Mouse (Mus musculus): Measurements from ENCODE around the gene Igfbp4. TPM values are rescaled to one million over a fixed set of nuclear protein-coding genes. Genes with fewer than 3 reads are reported as not detected.

Gene Igfbp4
- polyA plus RNA-seq, 1 experiment: 419 TPM

- H3K4me1 ChIP-seq (ENCODE audit: control insufficient read depth, insufficient read depth, low read length): no peaks in the 10 kb centered on the region
- no peak overlapping the region for H3K27ac ChIP-seq (ENCODE audit: insufficient read depth, low read length)
- TF ChIP-seq POLR2A (IDR thresholded peaks at IDR 0.05; ENCODE audit: low read depth, low read length): no peak
- no peak for TF ChIP-seq CTCF (IDR thresholded peaks at IDR 0.05; ENCODE audit: borderline replicate concordance, insufficient read depth, low read length)
- H3K4me3 ChIP-seq (ENCODE audit: insufficient read depth, low read length): no peak overlapping the region
Observed at GRCm38 (mm10) chr11:99076744-99077319, 35.8 kb downstream of the Igfbp4 start.

- TF ChIP-seq POLR2A (IDR thresholded peaks at IDR 0.05; ENCODE audit: low read depth, low read length) (no peak), CTCF (IDR thresholded peaks at IDR 0.05; ENCODE audit: borderline replicate concordance, insufficient read depth, low read length) (no peak)
- no peak overlapping the region for H3K27ac ChIP-seq (ENCODE audit: insufficient read depth, low read length)
- H3K4me1 ChIP-seq (ENCODE audit: control insufficient read depth, insufficient read depth, low read length): no peaks in the 10 kb centered on the region
- no peak overlapping the region for H3K4me3 ChIP-seq (ENCODE audit: insufficient read depth, low read length)
Observed at GRCm38 (mm10) chr11:99077869-99078268, 36.8 kb downstream of the Igfbp4 start.

GRCm38 (mm10) chr11:99080902-99081543, 40.0 kb downstream of the Igfbp4 start:
- no peaks in the 10 kb centered on the region for H3K4me1 ChIP-seq (ENCODE audit: control insufficient read depth, insufficient read depth, low read length)
- peak overlapping the region; percentile 68 for H3K27ac ChIP-seq (ENCODE audit: insufficient read depth, low read length)
- TF ChIP-seq CTCF (IDR thresholded peaks at IDR 0.05; ENCODE audit: borderline replicate concordance, insufficient read depth, low read length) (no peak), POLR2A (IDR thresholded peaks at IDR 0.05; ENCODE audit: low read depth, low read length) (no peak)
- no peak overlapping the region for H3K4me3 ChIP-seq (ENCODE audit: insufficient read depth, low read length)

GRCm38 (mm10) chr11:99081566-99081965, 40.5 kb downstream of the Igfbp4 start:
- Histone ChIP-seq H3K4me1 (ENCODE audit: control insufficient read depth, insufficient read depth, low read length) (no peaks in the 10 kb centered on the region), H3K27ac (ENCODE audit: insufficient read depth, low read length) (peak overlapping the region; percentile 68), H3K4me3 (ENCODE audit: insufficient read depth, low read length) (no peak overlapping the region)
- no peak for TF ChIP-seq POLR2A (IDR thresholded peaks at IDR 0.05; ENCODE audit: low read depth, low read length)
- no peak for TF ChIP-seq CTCF (IDR thresholded peaks at IDR 0.05; ENCODE audit: borderline replicate concordance, insufficient read depth, low read length)

GRCm38 (mm10) chr11:99082098-99082497, 41.1 kb downstream of the Igfbp4 start:
- no peak for TF ChIP-seq POLR2A (IDR thresholded peaks at IDR 0.05; ENCODE audit: low read depth, low read length)
- no peak for TF ChIP-seq CTCF (IDR thresholded peaks at IDR 0.05; ENCODE audit: borderline replicate concordance, insufficient read depth, low read length)
- Histone ChIP-seq H3K4me1 (ENCODE audit: control insufficient read depth, insufficient read depth, low read length) (no peaks in the 10 kb centered on the region), H3K4me3 (ENCODE audit: insufficient read depth, low read length) (no peak overlapping the region), H3K27ac (ENCODE audit: insufficient read depth, low read length) (peak overlapping the region; percentile 5; the same call in 1 of the 2 replicates)

GRCm38 (mm10) chr11:99083516-99083915, 42.5 kb downstream of the Igfbp4 start:
- H3K27ac ChIP-seq (ENCODE audit: insufficient read depth, low read length): no peak overlapping the region
- no peaks in the 10 kb centered on the region for H3K4me1 ChIP-seq (ENCODE audit: control insufficient read depth, insufficient read depth, low read length)
- no peak for TF ChIP-seq POLR2A (IDR thresholded peaks at IDR 0.05; ENCODE audit: low read depth, low read length)
- no peak for TF ChIP-seq CTCF (IDR thresholded peaks at IDR 0.05; ENCODE audit: borderline replicate concordance, insufficient read depth, low read length)
- no peak overlapping the region for H3K4me3 ChIP-seq (ENCODE audit: insufficient read depth, low read length)

- TF ChIP-seq CTCF (IDR thresholded peaks at IDR 0.05; ENCODE audit: borderline replicate concordance, insufficient read depth, low read length) (no peak), POLR2A (IDR thresholded peaks at IDR 0.05; ENCODE audit: low read depth, low read length) (no peak)
- H3K27ac ChIP-seq (ENCODE audit: insufficient read depth, low read length): no peak overlapping the region
- H3K4me1 ChIP-seq (ENCODE audit: control insufficient read depth, insufficient read depth, low read length): no peaks in the 10 kb centered on the region
- H3K4me3 ChIP-seq (ENCODE audit: insufficient read depth, low read length): no peak overlapping the region
Observed at GRCm38 (mm10) chr11:99084366-99084765, 43.3 kb downstream of the Igfbp4 start.

- no peak overlapping the region for H3K4me3 ChIP-seq (ENCODE audit: insufficient read depth, low read length)
- H3K4me1 ChIP-seq (ENCODE audit: control insufficient read depth, insufficient read depth, low read length): no peaks in the 10 kb centered on the region
- TF ChIP-seq POLR2A (IDR thresholded peaks at IDR 0.05; ENCODE audit: low read depth, low read length) (no peak), CTCF (IDR thresholded peaks at IDR 0.05; ENCODE audit: borderline replicate concordance, insufficient read depth, low read length) (no peak)
- H3K27ac ChIP-seq (ENCODE audit: insufficient read depth, low read length): no peak overlapping the region
Observed at GRCm38 (mm10) chr11:99088486-99088885, 47.4 kb downstream of the Igfbp4 start.

GRCm38 (mm10) chr11:99089077-99089601, 48.1 kb downstream of the Igfbp4 start, which contains the start of gene Tns4:
Gene Tns4 (minus strand): TSS chr11:99089306.
- TF ChIP-seq POLR2A (IDR thresholded peaks at IDR 0.05; ENCODE audit: low read depth, low read length): no peak
- no peak for TF ChIP-seq CTCF (IDR thresholded peaks at IDR 0.05; ENCODE audit: borderline replicate concordance, insufficient read depth, low read length)
- Histone ChIP-seq H3K27ac (ENCODE audit: insufficient read depth, low read length) (no peak within 1 kb of the TSS), H3K4me3 (ENCODE audit: insufficient read depth, low read length) (no peak within 1 kb of the TSS), H3K4me1 (ENCODE audit: control insufficient read depth, insufficient read depth, low read length) (no peaks in the 10 kb centered on the region)

- H3K4me3 ChIP-seq (ENCODE audit: insufficient read depth, low read length): no peak overlapping the region
- no peaks in the 10 kb centered on the region for H3K4me1 ChIP-seq (ENCODE audit: control insufficient read depth, insufficient read depth, low read length)
- TF ChIP-seq POLR2A (IDR thresholded peaks at IDR 0.05; ENCODE audit: low read depth, low read length) (no peak), CTCF (IDR thresholded peaks at IDR 0.05; ENCODE audit: borderline replicate concordance, insufficient read depth, low read length) (no peak)
- no peak overlapping the region for H3K27ac ChIP-seq (ENCODE audit: insufficient read depth, low read length)
Observed at GRCm38 (mm10) chr11:99090391-99090790, 49.3 kb downstream of the Igfbp4 start.
